Comparison of ENCODE assay signal across 9 mouse cellular contexts in genomic region chr9:119646942-119647547, GRCm38 (mm10).
DNase-seq lines count a peak whose midpoint lies in the region; ATAC-seq and TF ChIP-seq lines count a peak whose summit lies in the region.
"Had no signal": no experiment of that assay in that cellular context is flagged by ENCODE, and none has a peak within 500 bp of the region (broad histone marks: within the 10 kb centered on the region; RNA-seq: fewer than 3 reads in every experiment).

No protein-coding gene starts in this region.

- no peaks in the 10 kb centered on the region for H3K9me3 ChIP-seq in heart, postnatal 0 days (replicated peaks; ENCODE audit: control insufficient read depth, low read length)
- no peaks in the 10 kb centered on the region for H3K9me3 ChIP-seq in heart, embryonic 10.5 days
- H3K9me3 ChIP-seq: embryonic facial prominence, embryonic 13.5 days had no signal

- peak; percentile 19 for DNase-seq in heart, postnatal 0 days (ENCODE audit: low spot score)
- DNase-seq in heart, embryonic 10.5 days (ENCODE audit: low spot score), result no peak
- DNase-seq in CD4-positive, CD25-positive, alpha-beta regulatory T cell, adult 2 months (ENCODE audit: low read depth, low spot score), result peak; percentile 89
- DNase-seq in adrenal gland, postnatal 25 days, result peak; percentile 78
- DNase-seq in frontal cortex, postnatal 25 days (ENCODE audit: low spot score in 2 of 2), result peak; percentile 50 to 62
- peak; percentile 73 to 79 for DNase-seq in left cerebral cortex, adult 18-20 months (ENCODE audit: low spot score in 2 of 2)
- peak; percentile 87 for DNase-seq in naive thymus-derived CD4-positive, alpha-beta T cell, adult 2 months (ENCODE audit: low read depth)
- DNase-seq in thymus, adult 18-20 months, result peak; percentile 17 to 22

- peak; percentile 64 for TF ChIP-seq CTCF in heart, postnatal 0 days (IDR thresholded peaks at IDR 0.05; ENCODE audit: low read depth)

- H3K4me3 ChIP-seq in heart, postnatal 0 days (ENCODE audit: low read depth, low read length), result no peak overlapping the region
- no peak overlapping the region for H3K4me3 ChIP-seq in heart, embryonic 10.5 days
- H3K4me3 ChIP-seq: embryonic facial prominence, embryonic 13.5 days had no signal

- no peak overlapping the region for H3K9ac ChIP-seq in heart, postnatal 0 days (replicated peaks; ENCODE audit: low read depth, low read length)
- H3K9ac ChIP-seq: embryonic facial prominence, embryonic 13.5 days had no signal

- TF ChIP-seq EP300 in heart, postnatal 0 days (IDR thresholded peaks at IDR 0.05; ENCODE audit: low read depth), result no peak

- no peak for ATAC-seq in heart, postnatal 0 days (ENCODE audit: insufficient read depth, low read depth)

- WGBS in heart, postnatal 0 days, result 59% methylated on average over 8 of the region's 8 CpGs
- 60% methylated on average over 8 of the region's 8 CpGs for WGBS in heart, embryonic 10.5 days

- H3K27me3 ChIP-seq in heart, postnatal 0 days (ENCODE audit: control insufficient read depth, insufficient read depth, low read length), result no peaks in the 10 kb centered on the region
- H3K27me3 ChIP-seq in heart, embryonic 10.5 days (ENCODE audit: insufficient read depth, poor library complexity, severe bottlenecking), result 0 out of 2 replicates have a peak, but pooled peaks cover 5% of the 10 kb centered on the region
- H3K27me3 ChIP-seq: embryonic facial prominence, embryonic 13.5 days had no signal

- no peaks in the 10 kb centered on the region for H3K4me1 ChIP-seq in heart, postnatal 0 days (ENCODE audit: control insufficient read depth, insufficient read depth)
- H3K4me1 ChIP-seq in heart, embryonic 10.5 days, result peaks cover 13% of the 10 kb centered on the region; the same call in 1 of the 2 replicates
- H3K4me1 ChIP-seq: embryonic facial prominence, embryonic 13.5 days had no signal

- H3K27ac ChIP-seq in heart, postnatal 0 days (ENCODE audit: low read depth), result no peak overlapping the region
- H3K27ac ChIP-seq in heart, embryonic 10.5 days, result no peak overlapping the region
- H3K27ac ChIP-seq: embryonic facial prominence, embryonic 13.5 days had no signal

- H3K36me3 ChIP-seq in heart, postnatal 0 days (replicated peaks; ENCODE audit: control insufficient read depth, insufficient read depth, low read length), result no peaks in the 10 kb centered on the region
- H3K36me3 ChIP-seq in heart, embryonic 10.5 days, result no peaks in the 10 kb centered on the region
- H3K36me3 ChIP-seq: embryonic facial prominence, embryonic 13.5 days had no signal

- H3K4me2 ChIP-seq in heart, postnatal 0 days (ENCODE audit: low read depth, low read length), result no peak overlapping the region
- H3K4me2 ChIP-seq: embryonic facial prominence, embryonic 13.5 days had no signal
